Mouse (Mus musculus): Measurements from ENCODE around the gene Gm11238. TPM values are rescaled to one million over a fixed set of nuclear protein-coding genes. Genes with fewer than 3 reads are reported as not detected.
"Not testable (repeated sequence)": the region's sequence is repeated elsewhere in the genome, so short reads cannot be mapped to it uniquely, and the experiment has no call there.

The Gm11238 gene
- total RNA-seq (2015) (not detected in 2 replicates), total RNA-seq (2017) (not detected in 2 replicates)

- not testable (repeated sequence) for ATAC-seq (replicated peaks; ENCODE audit: poor library complexity)
Measured at GRCm38 (mm10) chr4:73607581-73607980, at the start of gene Gm11238. TSS of gene Gm11238 (plus strand) at chr4:73607881.

GRCm38 (mm10) chr4:73599248-73599647, 8.4 kb upstream of the Gm11238 start:
- ATAC-seq (replicated peaks; ENCODE audit: poor library complexity), result no peak; the same call in 1 of the 2 replicates

GRCm38 (mm10) chr4:73622684-73623083, 15.0 kb downstream of the Gm11238 start, which contains the start of gene Gm11237:
TSS of gene Gm11237 (plus strand) at chr4:73622984.
- not testable (repeated sequence) for ATAC-seq (replicated peaks; ENCODE audit: poor library complexity)

- ATAC-seq (replicated peaks; ENCODE audit: poor library complexity), result not testable (repeated sequence)
Measured at GRCm38 (mm10) chr4:73637821-73638220, 30.1 kb downstream of the Gm11238 start, which contains the start of gene Gm11236. TSS of gene Gm11236 (plus strand) at chr4:73638121.

- not testable (repeated sequence) for ATAC-seq (replicated peaks; ENCODE audit: poor library complexity)
Measured at GRCm38 (mm10) chr4:73661864-73662263, 54.2 kb downstream of the Gm11238 start.

- not testable (repeated sequence) for ATAC-seq (replicated peaks; ENCODE audit: poor library complexity)
Measured at GRCm38 (mm10) chr4:73668054-73668453, 60.4 kb downstream of the Gm11238 start, which contains the start of gene Gm11239. TSS of gene Gm11239 (plus strand) at chr4:73668354.

- ATAC-seq (replicated peaks; ENCODE audit: poor library complexity), result not testable (repeated sequence)
Measured at GRCm38 (mm10) chr4:73683216-73683615, 75.5 kb downstream of the Gm11238 start, which contains the start of gene Gm428. TSS of gene Gm428 (plus strand) at chr4:73683516.

Other genes starting within 250 kb of the Gm11238 start
- gene Gm11487, start 202.8 kb upstream of the Gm11238 start, total RNA-seq (2015), result not detected in 2 replicates
- gene Gm11487, start 202.8 kb upstream of the Gm11238 start, total RNA-seq (2017), result not detected in 2 replicates
- gene Gm11237, start 15.1 kb downstream of the Gm11238 start, total RNA-seq (2015), result not detected in 2 replicates
- gene Gm11237, start 15.1 kb downstream of the Gm11238 start, total RNA-seq (2017), result not detected in 2 replicates
- not detected in 2 replicates for gene Gm11236, start 30.2 kb downstream of the Gm11238 start, total RNA-seq (2015)
- not detected in 2 replicates for gene Gm11236, start 30.2 kb downstream of the Gm11238 start, total RNA-seq (2017)
- gene Gm11239, start 60.5 kb downstream of the Gm11238 start, total RNA-seq (2015), result not detected in 2 replicates
- gene Gm11239, start 60.5 kb downstream of the Gm11238 start, total RNA-seq (2017), result not detected in 2 replicates
- gene Gm428, start 75.6 kb downstream of the Gm11238 start, total RNA-seq (2015), result not detected in 2 replicates
- not detected in 2 replicates for gene Gm428, start 75.6 kb downstream of the Gm11238 start, total RNA-seq (2017)
- gene Rasef, start 183.1 kb downstream of the Gm11238 start, total RNA-seq (2015), result not detected in 2 replicates
- gene Rasef, start 183.1 kb downstream of the Gm11238 start, total RNA-seq (2017), result not detected in 2 replicates